Mouse (Mus musculus) kidney, postnatal 0 days (tissue): ENCODE data around the gene Ssna1. TPM values are rescaled to one million over a fixed set of nuclear protein-coding genes. Genes with fewer than 3 reads are reported as not detected.

Experiments used
- ATAC-seq: fragments of 200-750 bp; cut with Nextera tagmentation; replicated peaks from 2 replicates; pipeline ENCODE4 v1.8.0; 2017; ENCODE audit warnings: low read depth, moderate number of reproducible peaks, moderate TSS enrichment, moderate library complexity; ENCODE audit not compliant: low FRiP score
- DNase-seq: peaks from one replicate; pipeline ENCODE4 v3.0.0-alpha.2; 2016; ENCODE audit warnings: low spot score
- H3K27ac ChIP-seq: fragments of 300-500 bp; sonication (generic); 2 replicates; pipeline ENCODE4 v1.5.1; 2014; ENCODE audit warnings: mild to moderate bottlenecking
- H3K27me3 ChIP-seq: fragments of 300-500 bp; sonication (generic); 2 replicates; pipeline ENCODE4 v1.6.1; 2014; ENCODE audit warnings: low read length, mixed read lengths; ENCODE audit not compliant: insufficient read depth
- H3K36me3 ChIP-seq: fragments of 300-500 bp; sonication (generic); 2 replicates; pipeline ENCODE4 v1.6.1; 2014; ENCODE audit warnings: low read length, mixed read lengths; ENCODE audit not compliant: insufficient read depth
- H3K4me1 ChIP-seq: fragments of 300-500 bp; sonication (generic); replicated peaks from 2 replicates; pipeline ENCODE4 v1.6.1; 2014; ENCODE audit warnings: antibody characterized with exemption, low read length, mixed read lengths; ENCODE audit not compliant: insufficient read depth
- H3K4me2 ChIP-seq: fragments of 300-500 bp; sonication (generic); 2 replicates; pipeline ENCODE4 v1.6.1; 2014; ENCODE audit warnings: mild to moderate bottlenecking, low read length, moderate library complexity, mixed read lengths
- H3K4me3 ChIP-seq: fragments of 300-500 bp; sonication (generic); replicated peaks from 2 replicates; pipeline ENCODE4 v1.5.1; 2014; ENCODE audit warnings: low read depth, low read length
- H3K9ac ChIP-seq: fragments of 300-500 bp; sonication (generic); 2 replicates; pipeline ENCODE4 v1.6.1; 2014; ENCODE audit warnings: low read depth, low read length
- H3K9me3 ChIP-seq: fragments of 300-500 bp; sonication (generic); replicated peaks from 2 replicates; pipeline ENCODE4 v1.6.1; 2016; ENCODE audit warnings: low read length, inconsistent platforms, mixed read lengths
- CTCF ChIP-seq: IDR thresholded peaks from 2 replicates; pipeline ENCODE4 v1.5.1; 2016; ENCODE audit warnings: antibody characterized with exemption, low read depth, mild to moderate bottlenecking, moderate library complexity
- WGBS: fragments of 180-500 bp; shearing (Covaris S2); extraction: QIAGEN DNeasy Blood & Tissue Kit; methylation state at CpG from one replicate; pipeline ENCODE4 v1.1.7; 2014; 5-methylcytosine and 5-hydroxymethylcytosine counted together
- polyA plus RNA-seq: library from polyadenylated mRNA; unstranded; fragments of >200 nt; fragmentation: Nextera tagmentation; extraction: Ambion mirVana; gene quantifications from 2 replicates; pipeline ENCODE4 v1.2.1, GENCODE M21; 2015

The Ssna1 gene
- polyA plus RNA-seq, 1 experiment from 2014 or later: 172 TPM

DNA sequence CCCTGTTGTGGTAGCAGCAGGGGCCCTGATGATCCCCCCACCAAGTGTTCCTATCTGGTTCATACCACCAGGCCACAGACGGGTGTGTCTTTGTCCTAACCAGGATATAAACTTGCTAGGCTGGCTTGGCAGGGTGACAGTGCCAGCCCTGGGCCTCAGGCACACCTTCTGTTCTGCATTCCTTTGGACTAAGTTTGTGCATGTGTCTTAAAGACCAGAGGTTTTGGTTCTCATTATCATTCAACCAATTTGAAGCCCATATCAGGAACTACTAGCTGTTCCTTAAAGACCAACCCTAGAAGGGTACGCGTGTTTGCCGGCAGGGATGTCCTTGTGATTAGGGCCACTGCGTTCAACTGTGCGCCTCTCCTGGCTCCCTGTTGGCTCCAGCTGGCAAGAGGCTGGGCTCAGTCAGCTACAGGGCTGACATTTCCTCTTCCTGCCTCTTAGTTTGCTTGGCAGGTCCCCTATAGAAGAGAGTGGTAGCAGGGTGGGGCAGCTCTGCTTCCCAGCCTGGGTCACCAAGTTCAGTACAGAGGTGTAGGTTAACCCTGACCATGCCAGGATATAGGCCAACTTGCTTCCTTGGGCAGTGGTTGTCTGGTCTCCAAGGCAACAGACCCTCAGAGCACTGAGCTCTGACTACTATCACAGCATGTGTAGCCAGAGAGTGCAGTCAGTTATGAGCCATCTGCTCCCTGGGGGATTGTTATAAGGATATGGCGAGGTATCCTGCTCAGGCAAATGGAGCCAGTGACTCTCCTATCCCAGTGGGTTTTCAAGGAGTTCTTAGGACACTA lies 14.8 kb upstream of the Ssna1 start:
- Histone ChIP-seq H3K9me3 (no peaks in the 10 kb centered on the region), H3K4me2 (no peak overlapping the region), H3K9ac (no peak overlapping the region), H3K4me1 (peaks cover 12% of the 10 kb centered on the region; the same call in 1 of the 2 replicates), H3K27ac (peak overlapping the region; percentile 55), H3K4me3 (no peak overlapping the region), H3K27me3 (peaks cover 41% of the 10 kb centered on the region), H3K36me3 (peaks cover 39% of the 10 kb centered on the region)
- no peak; the same call in 1 of the 2 replicates for ATAC-seq
- TF ChIP-seq CTCF: no peak
- WGBS: 47% methylated on average over 7 of the region's 7 CpGs
- DNase-seq: no peak

DNA sequence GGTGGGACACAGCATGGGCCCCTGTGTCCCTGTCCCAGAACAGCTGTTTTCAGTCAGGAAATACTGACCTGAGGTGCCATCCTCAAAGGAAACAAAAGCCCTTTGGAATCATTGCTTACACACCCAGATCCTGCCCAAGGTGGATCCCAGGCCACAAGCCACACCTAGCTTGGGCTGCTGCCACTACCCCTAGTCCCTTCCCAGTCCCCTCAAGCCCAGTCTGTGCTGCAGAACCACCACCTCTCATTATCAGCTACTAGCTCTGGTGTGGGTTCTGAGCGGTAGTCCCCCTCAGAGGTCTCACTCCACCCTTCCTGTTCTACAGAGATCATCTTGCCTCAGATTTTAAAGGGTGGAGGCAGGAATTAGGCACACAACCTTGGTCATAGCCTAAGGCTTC lies 14.1 kb upstream of the Ssna1 start:
- Histone ChIP-seq H3K9ac (no peak overlapping the region), H3K27ac (peak overlapping the region; percentile 27), H3K4me3 (no peak overlapping the region), H3K4me1 (peaks cover 12% of the 10 kb centered on the region; the same call in 1 of the 2 replicates), H3K27me3 (peaks cover 34% of the 10 kb centered on the region), H3K4me2 (no peak overlapping the region), H3K9me3 (no peaks in the 10 kb centered on the region), H3K36me3 (peaks cover 42% of the 10 kb centered on the region)
- TF ChIP-seq CTCF: no peak
- no peak for ATAC-seq
- no peak for DNase-seq
- 90% methylated on average over 1 of the region's 1 CpGs for WGBS

DNA sequence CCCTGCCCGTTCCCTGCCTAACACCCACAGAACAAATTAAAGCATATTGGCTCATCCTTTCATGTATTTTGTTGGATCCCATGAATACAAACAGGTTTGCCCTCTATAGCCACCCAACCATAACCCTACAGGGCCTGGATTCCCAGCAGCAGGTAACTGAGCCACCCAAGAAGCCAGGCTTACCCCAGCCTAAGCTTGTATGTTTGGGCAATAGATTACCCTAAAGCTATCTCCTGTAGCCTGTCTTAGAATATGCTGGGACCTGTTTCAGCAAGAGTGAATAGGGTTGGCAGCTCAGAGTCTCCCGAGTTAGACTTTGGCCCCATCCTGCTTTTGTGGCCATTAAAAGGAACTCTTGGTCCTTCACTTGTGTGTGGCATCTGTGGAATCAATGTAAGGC lies 13.3 kb upstream of the Ssna1 start:
- H3K36me3 ChIP-seq: peaks cover 48% of the 10 kb centered on the region
- H3K9ac ChIP-seq: no peak overlapping the region
- 85% methylated on average over 2 of the region's 2 CpGs for WGBS
- no peak overlapping the region; the same call in 1 of the 2 replicates for H3K27ac ChIP-seq
- no peak overlapping the region for H3K4me2 ChIP-seq
- ATAC-seq (no peak), DNase-seq (no peak)
- no peaks in the 10 kb centered on the region for H3K9me3 ChIP-seq
- TF ChIP-seq CTCF: no peak
- peaks cover 8% of the 10 kb centered on the region; the same call in 1 of the 2 replicates for H3K4me1 ChIP-seq
- H3K27me3 ChIP-seq: peaks cover 26% of the 10 kb centered on the region
- no peak overlapping the region for H3K4me3 ChIP-seq

DNA sequence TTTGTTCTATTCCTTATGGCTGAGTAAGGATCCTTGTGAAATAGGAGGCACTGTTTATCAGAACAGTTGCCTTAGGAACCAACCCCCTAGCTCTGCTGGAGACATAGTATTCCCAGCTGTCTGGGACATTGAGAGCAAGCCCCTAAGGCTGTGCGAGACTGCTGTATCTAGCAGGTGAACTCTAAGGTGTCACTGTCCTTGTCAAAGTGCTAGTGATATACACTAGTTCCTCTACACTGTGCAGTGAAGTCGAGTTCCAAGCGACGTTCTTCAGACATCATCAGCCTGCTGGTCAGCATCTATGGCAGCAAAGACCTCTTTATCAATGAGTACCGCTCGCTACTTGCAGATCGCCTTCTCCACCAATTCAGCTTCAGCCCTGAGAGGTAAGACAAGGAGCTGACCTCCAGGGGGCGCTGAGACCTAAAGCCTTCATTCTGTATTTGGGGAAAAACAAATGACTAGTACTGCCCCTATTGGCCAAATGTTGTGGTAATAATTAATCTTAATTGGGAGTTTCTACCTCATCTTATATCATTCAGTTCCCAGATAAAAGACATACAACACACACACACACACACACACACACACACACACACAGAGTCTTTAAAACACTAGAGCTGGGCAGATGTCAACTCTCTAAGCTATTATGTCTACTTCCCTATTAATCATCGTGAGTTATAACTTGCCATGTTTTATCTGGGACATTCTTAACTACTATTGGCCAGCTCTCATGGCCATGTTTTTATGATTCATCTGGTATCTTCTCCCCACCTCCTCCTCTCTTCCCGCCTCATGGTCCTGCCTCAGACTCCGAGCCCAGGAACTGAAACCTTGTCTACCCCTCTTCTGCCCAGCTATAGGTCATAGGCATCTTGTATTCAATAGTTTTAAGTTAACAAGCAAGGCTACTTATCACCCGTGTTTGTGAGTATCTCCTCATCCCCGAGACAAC lies 7.0 kb upstream of the Ssna1 start:
- no peaks in the 10 kb centered on the region for H3K4me1 ChIP-seq
- DNase-seq (peak; percentile 89), ATAC-seq (no peak; the same call in 1 of the 2 replicates)
- H3K4me2 ChIP-seq: no peak overlapping the region
- no peaks in the 10 kb centered on the region for H3K27me3 ChIP-seq
- peaks cover 80% of the 10 kb centered on the region for H3K36me3 ChIP-seq
- H3K4me3 ChIP-seq: no peak overlapping the region
- WGBS: 62% methylated on average over 13 of the region's 13 CpGs
- H3K27ac ChIP-seq: no peak overlapping the region
- H3K9ac ChIP-seq: no peak overlapping the region
- TF ChIP-seq CTCF: peak; percentile 95
- H3K9me3 ChIP-seq: no peaks in the 10 kb centered on the region

- DNase-seq: no peak
- Histone ChIP-seq H3K4me3 (peak overlapping the region; percentile 59), H3K9ac (peak overlapping the region; percentile 70), H3K36me3 (peaks cover 59% of the 10 kb centered on the region), H3K27me3 (no peaks in the 10 kb centered on the region), H3K27ac (0 out of 2 replicates have a peak overlapping the region, but pooled peaks have one; percentile 51), H3K4me1 (peaks cover 19% of the 10 kb centered on the region), H3K4me2 (peak overlapping the region; percentile 73), H3K9me3 (no peaks in the 10 kb centered on the region)
- no peak for TF ChIP-seq CTCF
- WGBS: 27% methylated on average over 16 of the region's 16 CpGs
- ATAC-seq: no peak
These were observed 772 bp upstream of the Ssna1 start for GRCm38 (mm10) chr2:25273010-25273409.

DNA sequence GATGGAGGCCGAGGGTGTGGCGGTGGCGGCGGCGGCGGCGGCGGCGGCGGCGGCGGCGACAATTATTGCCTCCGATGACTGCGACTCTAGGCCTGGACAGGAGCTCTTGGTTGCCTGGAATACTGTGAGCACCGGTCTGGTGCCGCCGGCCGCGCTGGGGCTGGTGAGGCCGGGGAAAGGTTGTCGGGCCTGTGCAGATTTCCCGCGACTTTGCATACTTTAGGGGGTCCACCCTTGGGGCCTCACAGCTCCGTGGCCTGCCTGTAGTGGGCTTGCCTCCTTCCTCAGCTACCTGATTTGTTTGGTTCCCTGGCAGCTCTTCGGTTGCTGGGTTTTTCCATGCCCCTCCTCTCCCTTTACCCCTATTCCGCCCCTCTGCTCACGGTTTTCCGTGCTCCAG lies 277 bp upstream of the Ssna1 start:
- no peak for TF ChIP-seq CTCF
- Histone ChIP-seq H3K27me3 (no peaks in the 10 kb centered on the region), H3K4me3 (peak overlapping the region; percentile 59), H3K27ac (peak overlapping the region; percentile 51), H3K4me2 (peak overlapping the region; percentile 73), H3K9ac (peak overlapping the region; percentile 70), H3K36me3 (peaks cover 54% of the 10 kb centered on the region), H3K4me1 (peaks cover 19% of the 10 kb centered on the region), H3K9me3 (no peaks in the 10 kb centered on the region)
- ATAC-seq (peak; percentile 63), DNase-seq (no peak)
- WGBS: under 1% methylated on average over 29 of the region's 29 CpGs
